Mouse (Mus musculus): ENCODE results near the gene Cryba1. TPM values are rescaled to one million over a fixed set of nuclear protein-coding genes. Genes with fewer than 3 reads are reported as not detected.

Gene Cryba1
- total RNA-seq (2023), result not detected

DNA sequence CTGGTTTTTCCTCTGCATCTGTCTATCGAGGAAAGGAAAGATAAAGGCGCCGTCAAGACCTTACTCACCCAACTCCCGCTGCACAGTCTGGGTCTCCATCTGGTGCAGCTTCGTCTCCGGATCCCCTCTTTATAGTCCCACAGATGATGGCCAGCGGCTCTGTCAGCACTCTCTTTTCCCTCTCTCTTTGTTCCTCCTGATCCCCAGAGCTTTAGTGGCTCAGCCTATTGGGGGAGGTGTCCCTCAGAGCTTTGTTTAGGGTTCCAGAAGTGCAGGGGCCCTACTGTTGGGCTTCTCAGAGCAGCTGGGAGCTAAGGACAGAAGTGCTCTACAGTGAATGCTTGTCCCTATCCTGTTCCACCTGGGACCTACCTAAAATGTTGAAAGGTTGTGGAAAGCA lies at the start of gene Cryba1:
Gene Cryba1 (minus strand): TSS at position 101 of the 400 bp plus-strand sequence.

GRCm38 (mm10) chr11:77762783-77763672 lies 37.9 kb upstream of the Cryba1 start, which contains the start of gene Myo18a:
Myo18a (plus strand) TSS chr11:77763246.

GRCm38 (mm10) chr11:77685383-77686265 lies 39.5 kb downstream of the Cryba1 start, which contains the start of gene Nufip2:
Nufip2 (plus strand) TSS chr11:77686155.

Other genes starting within 250 kb of the Cryba1 start
- 1 to 10 TPM; 2.0 to 2.6 TPM for gene Ankrd13b, start 235.6 kb downstream of the Cryba1 start, total RNA-seq (2023)
- 10 to 100 TPM; 26.2 to 30.8 TPM for gene Git1, start 231.7 kb downstream of the Cryba1 start, total RNA-seq (2023)
- gene Abhd15, start 210.2 kb downstream of the Cryba1 start, total RNA-seq (2023), result 10 to 100 TPM; 10.3 to 16.9 TPM
- 10 to 100 TPM in 1 of 2 experiments, 1 to 10 TPM in 1; 9.1 to 10.1 TPM for gene Trp53i13, start 209.3 kb downstream of the Cryba1 start, total RNA-seq (2023)
- 1 to 10 TPM; 1.4 to 1.5 TPM for gene Gm10392, start 206.1 kb downstream of the Cryba1 start, total RNA-seq (2023)
- 10 to 100 TPM; 38.5 to 40.1 TPM for gene Taok1, start 117.5 kb downstream of the Cryba1 start, total RNA-seq (2023)
- gene Nufip2, start 39.1 kb downstream of the Cryba1 start, total RNA-seq (2023), result 10 to 100 TPM; 78.3 to 87.0 TPM
- 10 to 100 TPM; 63.7 to 70.0 TPM for gene Myo18a, start 38.0 kb upstream of the Cryba1 start, total RNA-seq (2023)
- gene Gm10277, start 62.5 kb upstream of the Cryba1 start, total RNA-seq (2023), result under 1 TPM in 1 of 2 experiments, not detected in 1; 0.20 TPM
- gene Pipox, start 168.8 kb upstream of the Cryba1 start, total RNA-seq (2023), result not detected
- not detected for gene Sez6, start 205.5 kb upstream of the Cryba1 start, total RNA-seq (2023)